Mouse (Mus musculus) limb, embryonic 15.5 days (tissue): ENCODE data around the gene Bcat2. TPM values are rescaled to one million over a fixed set of nuclear protein-coding genes. Genes with fewer than 3 reads are reported as not detected.
A peak's percentile ranks its signal among the peaks of the same experiment; 100 is the strongest.

Experiments used
- ATAC-seq: fragments of 200-750 bp; cut with Nextera tagmentation; 2 replicates; pipeline ENCODE4 v1.8.0; 2017; ENCODE audit warnings: low read depth, moderate TSS enrichment; ENCODE audit not compliant: insufficient number of reproducible peaks, low FRiP score, low TSS enrichment
- H3K27ac ChIP-seq: fragments of 300-500 bp; sonication (generic); 2 replicates; pipeline ENCODE4 v1.5.1; 2015; ENCODE audit warnings: moderate library complexity, mild to moderate bottlenecking, inconsistent platforms
- H3K27me3 ChIP-seq: fragments of 300-500 bp; sonication (generic); 2 replicates; pipeline ENCODE4 v1.6.1; 2015; ENCODE audit warnings: inconsistent platforms
- H3K36me3 ChIP-seq: fragments of 300-500 bp; sonication (generic); 2 replicates; pipeline ENCODE4 v1.6.1; 2015; ENCODE audit warnings: inconsistent platforms
- H3K4me1 ChIP-seq: fragments of 300-500 bp; sonication (generic); 2 replicates; pipeline ENCODE4 v1.6.1; 2015; ENCODE audit warnings: inconsistent platforms
- H3K4me2 ChIP-seq: fragments of 300-500 bp; sonication (generic); 2 replicates; pipeline ENCODE4 v1.6.1; 2015; ENCODE audit warnings: mild to moderate bottlenecking, inconsistent platforms
- H3K4me3 ChIP-seq: fragments of 300-500 bp; sonication (generic); 2 replicates; pipeline ENCODE4 v1.5.1; 2015; ENCODE audit warnings: mild to moderate bottlenecking, inconsistent platforms
- H3K9ac ChIP-seq: fragments of 300-500 bp; sonication (generic); 2 replicates; pipeline ENCODE4 v1.6.1; 2015; ENCODE audit warnings: inconsistent platforms
- H3K9me3 ChIP-seq: fragments of 300-500 bp; sonication (generic); 2 replicates; pipeline ENCODE4 v1.6.1; 2016; ENCODE audit warnings: inconsistent platforms
- WGBS: fragments of 180-500 bp; shearing (Covaris S2); methylation state at CpG from one replicate; pipeline ENCODE4 v1.1.7; 2015; 5-methylcytosine and 5-hydroxymethylcytosine counted together
- polyA plus RNA-seq: library from polyadenylated mRNA; unstranded; fragments of >200 nt; fragmentation: Nextera tagmentation; extraction: Ambion mirVana; gene quantifications from 2 replicates; pipeline ENCODE4 v1.2.1, GENCODE M21; 2015

Bcat2 gene
- polyA plus RNA-seq, 1 experiment from 2014 or later: 64.4 TPM

DNA sequence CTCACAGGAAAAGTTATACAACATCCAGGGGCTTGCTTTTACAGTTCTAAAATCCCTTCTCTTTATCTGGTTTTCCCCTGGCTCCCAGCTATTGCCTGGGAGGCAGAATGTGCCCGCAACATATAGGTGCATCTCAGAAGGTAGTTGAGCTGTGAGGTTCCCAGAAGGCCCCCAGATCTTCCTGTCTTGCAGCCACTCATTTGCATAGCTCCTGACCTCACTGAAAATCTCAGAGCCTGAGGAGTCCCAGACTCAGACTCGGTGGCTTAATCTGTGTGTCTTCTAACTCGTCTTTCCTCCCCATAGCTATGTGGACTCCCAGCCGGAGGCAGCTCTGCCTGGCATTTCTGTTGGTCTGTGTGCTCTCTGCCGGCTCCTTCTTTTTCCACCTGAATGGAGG, 48.4 kb downstream of the Bcat2 start:
- H3K27ac ChIP-seq: no peak overlapping the region
- H3K9me3 ChIP-seq: no peaks in the 10 kb centered on the region
- H3K4me1 ChIP-seq: peaks cover 34% of the 10 kb centered on the region
- H3K36me3 ChIP-seq: no peaks in the 10 kb centered on the region
- H3K4me3 ChIP-seq: no peak overlapping the region
- H3K9ac ChIP-seq: no peak overlapping the region
- ATAC-seq: no peak
- H3K4me2 ChIP-seq: no peak overlapping the region
- WGBS: 78% methylated on average over 5 of the region's 5 CpGs
- H3K27me3 ChIP-seq: peaks cover 32% of the 10 kb centered on the region

DNA sequence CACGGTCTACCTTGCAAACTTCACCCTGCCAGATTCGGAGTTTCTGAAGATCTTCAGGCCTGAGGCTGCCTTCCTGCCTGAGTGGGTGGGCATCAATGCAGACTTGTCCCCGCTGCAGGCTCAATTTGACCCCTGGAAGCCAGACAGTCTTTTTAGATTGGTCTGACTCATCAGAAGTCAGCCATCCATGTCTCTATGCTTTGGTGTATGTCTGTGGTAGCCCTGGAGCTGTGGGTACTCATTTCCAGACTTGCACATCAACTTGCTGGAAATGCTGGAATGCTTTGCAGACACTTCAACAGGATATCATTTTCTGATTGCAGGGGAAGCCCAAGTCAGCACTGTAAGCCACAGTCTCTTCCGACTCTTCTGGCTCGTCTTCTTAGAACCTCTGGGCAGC, 49.6 kb downstream of the Bcat2 start:
- H3K27ac ChIP-seq: no peak overlapping the region
- H3K4me1 ChIP-seq: peaks cover 31% of the 10 kb centered on the region
- no peak overlapping the region for H3K9ac ChIP-seq
- H3K9me3 ChIP-seq: no peaks in the 10 kb centered on the region
- no peak overlapping the region for H3K4me3 ChIP-seq
- ATAC-seq: no peak
- H3K27me3 ChIP-seq: peaks cover 32% of the 10 kb centered on the region
- no peak overlapping the region for H3K4me2 ChIP-seq
- WGBS: 86% methylated on average over 5 of the region's 5 CpGs
- H3K36me3 ChIP-seq: no peaks in the 10 kb centered on the region

DNA sequence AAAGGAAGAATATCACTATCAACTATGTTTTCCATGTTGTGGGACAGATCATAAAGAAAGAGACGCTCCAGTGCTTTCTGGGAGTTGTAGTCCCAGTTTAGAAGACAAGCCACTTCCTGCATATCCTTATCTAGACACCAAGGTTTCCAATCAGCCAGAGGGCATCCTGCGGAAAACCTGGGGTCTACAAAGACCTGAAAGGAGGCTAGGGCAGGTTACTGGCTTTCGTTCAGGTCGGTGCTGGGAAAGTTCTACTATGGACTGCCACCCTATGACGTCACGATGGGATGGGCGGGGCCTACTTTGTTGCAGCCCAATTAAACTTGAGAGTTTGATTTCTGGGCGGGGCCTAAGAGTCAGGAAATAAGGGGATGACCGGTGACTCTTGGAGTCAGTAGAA, 51.5 kb downstream of the Bcat2 start, which contains the start of gene Izumo1:
Gene Izumo1, plus strand, starts transcription at position 369 of the 400 bp plus-strand sequence.
- Histone ChIP-seq H3K4me2 (no peak within 1 kb of the TSS), H3K4me3 (no peak within 1 kb of the TSS), H3K4me1 (peaks cover 12% of the 10 kb centered on the region), H3K9me3 (no peaks in the 10 kb centered on the region), H3K27ac (no peak within 1 kb of the TSS), H3K36me3 (no peaks in the 10 kb centered on the region), H3K27me3 (peaks cover 27% of the 10 kb centered on the region), H3K9ac (no peak within 1 kb of the TSS)
- no peak for ATAC-seq
- 34% methylated on average over 9 of the region's 9 CpGs for WGBS

DNA sequence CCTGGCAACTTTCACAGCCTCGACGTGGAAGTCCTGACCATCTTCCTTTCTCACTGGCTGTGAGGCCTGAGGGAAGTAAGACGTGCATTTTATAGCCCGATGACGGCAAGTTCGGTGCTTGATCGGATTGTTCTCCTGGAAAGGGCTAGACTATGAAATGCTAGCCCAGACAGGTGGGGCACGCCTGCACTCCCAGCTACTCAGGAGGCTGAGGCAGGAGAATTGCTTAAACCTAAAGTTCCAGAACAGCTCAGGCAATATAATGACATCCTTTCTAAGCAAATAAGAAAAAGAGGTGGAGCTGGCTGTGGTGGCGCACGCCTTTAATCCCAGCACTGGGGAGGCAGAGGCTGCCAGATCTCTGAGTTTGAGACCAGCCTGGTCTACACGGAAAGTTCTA, 53.6 kb downstream of the Bcat2 start:
- no peaks in the 10 kb centered on the region for H3K36me3 ChIP-seq
- ATAC-seq: no peak
- no peak overlapping the region for H3K9ac ChIP-seq
- no peak overlapping the region for H3K27ac ChIP-seq
- H3K4me3 ChIP-seq: no peak overlapping the region
- H3K9me3 ChIP-seq: no peaks in the 10 kb centered on the region
- H3K4me2 ChIP-seq: no peak overlapping the region
- 93% methylated on average over 11 of the region's 11 CpGs for WGBS
- peaks cover 13% of the 10 kb centered on the region; the same call in 1 of the 2 replicates for H3K4me1 ChIP-seq
- peaks cover 13% of the 10 kb centered on the region for H3K27me3 ChIP-seq

DNA sequence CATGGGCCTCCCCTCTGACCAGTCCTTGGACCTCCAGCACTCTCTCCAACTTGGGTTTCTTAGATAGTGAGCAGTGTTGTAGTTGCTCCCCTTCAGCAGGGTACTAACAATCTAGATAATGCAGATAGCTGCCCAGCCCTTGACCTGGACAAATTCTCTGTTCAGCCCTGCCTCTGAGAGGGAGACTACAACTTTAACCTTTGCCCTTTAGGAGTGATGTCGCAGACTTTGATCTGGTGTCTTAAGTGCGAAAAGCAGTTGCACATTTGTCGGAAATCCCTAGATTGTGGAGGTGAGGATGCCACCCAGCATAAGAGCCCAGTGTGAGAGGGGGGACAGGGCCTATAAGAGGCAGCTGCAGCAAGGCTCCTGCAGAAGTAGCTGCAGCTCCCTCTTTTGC, 54.8 kb downstream of the Bcat2 start:
- 56% methylated on average over 3 of the region's 3 CpGs for WGBS
- Histone ChIP-seq H3K4me3 (no peak overlapping the region), H3K27ac (no peak overlapping the region), H3K36me3 (no peaks in the 10 kb centered on the region), H3K4me2 (no peak overlapping the region), H3K27me3 (0 out of 2 replicates have a peak, but pooled peaks cover 3% of the 10 kb centered on the region), H3K9ac (no peak overlapping the region), H3K4me1 (peaks cover 15% of the 10 kb centered on the region; the same call in 1 of the 2 replicates), H3K9me3 (no peaks in the 10 kb centered on the region)
- ATAC-seq: no peak

DNA sequence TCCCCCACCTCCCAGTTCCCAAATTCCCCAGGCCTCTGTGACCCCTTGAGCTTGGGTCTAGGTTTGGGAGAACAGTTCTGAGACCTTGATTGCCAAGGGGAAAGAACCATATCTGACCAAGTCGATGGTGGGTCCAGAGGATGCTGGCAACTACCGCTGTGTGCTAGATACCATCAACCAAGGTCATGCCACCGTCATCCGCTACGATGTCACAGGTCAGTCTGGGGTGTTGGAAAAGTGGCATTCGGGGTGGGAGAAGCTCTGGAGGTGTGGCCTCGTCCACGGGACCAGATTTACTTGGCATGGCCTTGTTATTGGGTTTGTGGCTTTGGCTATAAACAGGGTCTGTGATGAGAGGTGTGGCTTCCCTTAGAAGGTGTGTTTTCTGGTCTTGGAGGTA, 55.5 kb downstream of the Bcat2 start:
- peaks cover 19% of the 10 kb centered on the region; the same call in 1 of the 2 replicates for H3K4me1 ChIP-seq
- WGBS: 85% methylated on average over 8 of the region's 8 CpGs
- no peak overlapping the region for H3K9ac ChIP-seq
- no peak for ATAC-seq
- H3K4me2 ChIP-seq: no peak overlapping the region
- no peaks in the 10 kb centered on the region for H3K36me3 ChIP-seq
- no peak overlapping the region for H3K4me3 ChIP-seq
- H3K9me3 ChIP-seq: no peaks in the 10 kb centered on the region
- H3K27me3 ChIP-seq: peaks cover 3% of the 10 kb centered on the region; the same call in 1 of the 2 replicates
- no peak overlapping the region for H3K27ac ChIP-seq

DNA sequence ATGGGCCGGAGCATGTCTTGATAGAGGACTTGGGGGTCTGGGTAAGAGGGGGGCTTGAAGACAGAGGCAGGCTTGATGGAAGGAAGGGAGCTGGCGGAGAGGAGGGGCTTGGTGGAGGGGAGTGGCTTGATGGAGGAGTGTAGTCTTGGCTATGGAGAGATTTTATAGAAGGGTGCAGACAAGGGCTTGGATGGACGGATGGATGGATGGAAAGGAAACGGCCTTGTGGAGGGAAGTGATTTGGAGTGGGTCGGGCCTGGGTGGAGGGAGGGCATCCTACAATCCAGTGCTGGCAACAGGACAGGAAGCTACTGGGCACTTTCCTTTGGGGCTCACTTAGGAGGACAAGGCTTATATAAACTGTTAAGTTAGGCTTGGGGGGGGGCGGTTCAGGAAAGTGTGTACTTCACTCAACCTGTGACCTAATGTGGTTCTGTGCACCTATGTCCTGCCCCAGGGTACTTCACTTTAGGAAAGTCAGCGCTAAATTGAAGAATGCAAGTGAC, 56.7 kb downstream of the Bcat2 start:
- WGBS: 88% methylated on average over 7 of the region's 7 CpGs
- H3K36me3 ChIP-seq: no peaks in the 10 kb centered on the region
- H3K9ac ChIP-seq: no peak overlapping the region
- H3K27me3 ChIP-seq: peaks cover 3% of the 10 kb centered on the region; the same call in 1 of the 2 replicates
- no peak overlapping the region for H3K4me2 ChIP-seq
- no peaks in the 10 kb centered on the region for H3K9me3 ChIP-seq
- no peak for ATAC-seq
- peak overlapping the region; percentile 40; the same call in 1 of the 2 replicates for H3K27ac ChIP-seq
- no peak overlapping the region for H3K4me3 ChIP-seq
- peaks cover 19% of the 10 kb centered on the region; the same call in 1 of the 2 replicates for H3K4me1 ChIP-seq

DNA sequence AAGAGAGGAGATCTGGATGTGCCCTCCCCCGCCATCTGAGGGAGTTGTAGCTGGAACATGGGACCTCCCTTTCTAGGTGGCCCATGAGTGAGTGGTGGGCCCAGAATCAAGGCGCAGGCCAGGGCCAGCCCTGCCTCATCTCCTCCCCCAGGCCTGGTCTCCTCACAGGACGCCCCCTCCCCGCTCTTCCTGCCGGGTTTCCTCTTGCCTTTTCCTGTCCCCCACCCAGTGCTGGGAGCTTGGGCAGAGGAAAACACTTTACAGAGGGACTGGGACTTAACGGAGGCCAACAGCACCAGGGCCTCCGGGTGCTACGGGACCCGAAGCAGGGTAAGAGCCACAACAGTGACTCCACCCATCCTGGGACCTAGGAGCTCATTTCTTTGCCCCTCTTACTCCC, 57.3 kb downstream of the Bcat2 start, which contains the start of gene Rasip1:
Gene Rasip1, plus strand, starts transcription at position 228 of the 400 bp plus-strand sequence.
- peak within 1 kb of the TSS; percentile 61 for H3K4me3 ChIP-seq
- H3K9ac ChIP-seq: peak within 1 kb of the TSS; percentile 76
- WGBS: 66% methylated on average over 9 of the region's 9 CpGs
- peaks cover 22% of the 10 kb centered on the region for H3K4me1 ChIP-seq
- peak within 1 kb of the TSS; percentile 98 for H3K4me2 ChIP-seq
- peak within 1 kb of the TSS; percentile 83 for H3K27ac ChIP-seq
- no peak for ATAC-seq
- no peaks in the 10 kb centered on the region for H3K36me3 ChIP-seq
- peaks cover 3% of the 10 kb centered on the region; the same call in 1 of the 2 replicates for H3K27me3 ChIP-seq
- no peaks in the 10 kb centered on the region for H3K9me3 ChIP-seq

DNA sequence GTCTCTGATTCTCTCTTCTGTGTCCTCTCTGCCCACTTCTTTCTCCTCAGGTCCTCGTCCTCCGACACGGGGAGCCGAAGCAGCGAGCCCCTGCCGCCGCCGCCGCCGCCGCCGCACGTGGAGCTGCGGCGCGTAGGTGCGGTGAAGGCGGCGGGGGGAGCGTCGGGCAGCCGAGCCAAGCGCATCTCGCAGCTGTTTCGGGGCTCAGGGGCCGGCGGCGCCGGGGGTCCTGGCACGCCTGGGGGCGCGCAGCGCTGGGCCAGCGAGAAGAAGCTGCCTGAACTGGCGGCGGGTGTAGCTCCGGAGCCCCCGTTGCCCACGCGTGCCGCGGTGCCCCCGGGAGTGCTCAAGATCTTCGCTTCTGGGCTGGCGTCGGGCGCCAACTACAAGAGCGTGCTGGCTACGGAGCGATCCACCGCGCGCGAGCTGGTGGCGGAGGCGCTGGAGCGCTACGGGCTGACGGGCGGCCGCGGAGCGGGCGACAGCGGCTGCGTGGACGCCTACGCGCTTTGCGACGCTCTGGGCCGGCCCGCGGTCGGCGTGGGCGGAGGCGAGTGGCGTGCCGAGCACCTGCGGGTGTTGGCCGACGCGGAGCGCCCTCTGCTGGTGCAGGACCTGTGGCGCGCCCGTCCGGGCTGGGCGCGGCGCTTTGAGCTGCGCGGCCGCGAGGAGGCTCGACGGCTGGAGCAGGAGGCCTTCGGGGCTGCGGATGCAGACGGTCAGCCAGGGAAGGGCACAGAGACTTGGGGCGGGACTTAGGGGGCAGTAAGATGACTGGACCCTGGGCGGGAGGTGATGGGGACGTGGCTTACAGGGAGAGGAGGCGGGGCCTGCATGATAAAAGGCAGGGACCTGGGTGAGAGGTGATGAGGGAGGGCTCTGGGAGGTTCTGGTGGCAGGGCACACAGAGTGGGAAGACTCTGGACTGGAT, 58.7 kb downstream of the Bcat2 start:
- peak overlapping the region; percentile 76 for H3K9ac ChIP-seq
- peak overlapping the region; percentile 61 for H3K4me3 ChIP-seq
- H3K27me3 ChIP-seq: peaks cover 6% of the 10 kb centered on the region; the same call in 1 of the 2 replicates
- no peaks in the 10 kb centered on the region for H3K36me3 ChIP-seq
- ATAC-seq: peak; percentile 54
- H3K27ac ChIP-seq: peak overlapping the region; percentile 83
- H3K9me3 ChIP-seq: no peaks in the 10 kb centered on the region
- H3K4me2 ChIP-seq: peak overlapping the region; percentile 98
- H3K4me1 ChIP-seq: peaks cover 27% of the 10 kb centered on the region
- 1% methylated on average over 103 of the region's 105 CpGs for whole genome bisulfite sequencing

DNA sequence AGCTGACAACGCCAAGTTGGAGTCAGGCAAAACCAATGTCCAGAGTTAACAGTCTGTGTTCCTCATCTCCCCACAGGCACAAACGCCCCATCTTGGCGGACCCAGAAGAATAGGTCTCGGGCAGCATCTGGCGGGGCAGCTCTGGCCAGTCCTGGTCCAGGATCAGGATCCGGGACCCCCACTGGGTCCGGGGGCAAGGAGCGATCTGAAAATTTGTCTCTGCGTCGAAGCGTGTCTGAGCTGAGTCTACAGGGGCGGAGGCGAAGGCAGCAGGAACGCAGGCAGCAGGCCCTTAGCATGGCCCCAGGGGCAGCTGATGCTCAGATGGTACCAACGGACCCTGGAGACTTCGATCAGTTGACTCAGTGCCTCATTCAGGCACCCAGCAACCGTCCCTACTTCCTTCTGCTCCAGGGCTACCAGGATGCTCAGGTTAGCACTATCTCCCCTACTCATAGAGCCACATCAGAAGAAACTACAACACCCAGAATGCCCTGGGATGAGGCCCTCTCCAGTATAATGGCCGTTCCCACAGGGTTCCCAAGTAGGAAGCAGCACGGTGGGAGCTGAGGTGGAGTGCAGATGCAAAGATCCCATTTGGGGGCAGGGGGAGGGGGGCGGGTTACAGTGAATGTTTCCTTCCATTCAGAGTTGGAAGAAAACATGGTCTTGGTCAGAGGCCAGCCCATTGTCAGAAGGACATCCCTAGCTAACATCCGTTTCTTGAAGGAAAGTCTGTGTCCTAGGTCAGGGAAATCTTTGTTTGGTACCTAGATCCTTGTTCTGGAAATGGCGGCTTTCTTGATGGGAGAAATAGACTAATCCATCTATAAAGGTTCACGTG, 60.3 kb downstream of the Bcat2 start:
- no peak overlapping the region for H3K4me2 ChIP-seq
- WGBS: 69% methylated on average over 23 of the region's 23 CpGs
- H3K36me3 ChIP-seq: no peaks in the 10 kb centered on the region
- no peak overlapping the region for H3K4me3 ChIP-seq
- H3K27ac ChIP-seq: no peak overlapping the region
- H3K27me3 ChIP-seq: peaks cover 6% of the 10 kb centered on the region; the same call in 1 of the 2 replicates
- no peak for ATAC-seq
- H3K4me1 ChIP-seq: peaks cover 27% of the 10 kb centered on the region
- no peaks in the 10 kb centered on the region for H3K9me3 ChIP-seq
- no peak overlapping the region for H3K9ac ChIP-seq

DNA sequence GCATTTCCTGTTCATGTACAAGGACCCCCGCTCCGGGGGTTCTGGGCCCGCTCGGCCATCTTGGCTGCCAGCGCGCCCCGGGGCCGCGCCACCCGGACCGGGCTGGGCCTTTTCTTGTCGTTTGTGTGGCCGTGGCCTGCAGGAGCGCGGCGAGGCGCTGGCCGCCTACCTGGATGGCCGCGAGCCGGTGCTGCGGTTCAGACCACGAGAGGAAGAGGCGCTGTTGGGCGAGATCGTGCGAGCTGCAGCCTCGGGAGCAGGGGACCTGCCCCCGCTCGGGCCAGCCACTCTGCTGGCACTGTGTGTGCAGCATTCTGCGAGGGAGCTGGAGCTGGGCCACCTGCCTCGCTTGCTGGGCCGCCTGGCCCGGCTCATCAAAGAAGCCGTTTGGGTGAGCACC, 62.5 kb downstream of the Bcat2 start:
- Histone ChIP-seq H3K9ac (0 out of 2 replicates have a peak overlapping the region, but pooled peaks have one; percentile 28), H3K4me3 (peak overlapping the region; percentile 27), H3K36me3 (peaks cover 13% of the 10 kb centered on the region), H3K9me3 (no peaks in the 10 kb centered on the region), H3K27me3 (peaks cover 6% of the 10 kb centered on the region; the same call in 1 of the 2 replicates), H3K27ac (0 out of 2 replicates have a peak overlapping the region, but pooled peaks have one; percentile 27), H3K4me1 (peaks cover 28% of the 10 kb centered on the region), H3K4me2 (peak overlapping the region; percentile 46)
- no peak for ATAC-seq
- WGBS: 18% methylated on average over 35 of the region's 35 CpGs
